Mouse (Mus musculus) heart, postnatal 0 days (tissue): ENCODE results near the gene Alkbh7. TPM values are rescaled to one million over a fixed set of nuclear protein-coding genes. Genes with fewer than 3 reads are reported as not detected.

ENCODE experiments used
- ATAC-seq: fragments of 200-750 bp; cut with Nextera tagmentation; 2 replicates; pipeline ENCODE4 v1.8.0; 2017; ENCODE audit warnings: low read depth, moderate number of reproducible peaks, moderate library complexity; ENCODE audit not compliant: insufficient read depth
- DNase-seq: peaks from one replicate; pipeline ENCODE4 v3.0.0-alpha.2; 2016; ENCODE audit warnings: low spot score
- H3K27ac ChIP-seq: fragments of 300-500 bp; sonication (generic); 2 replicates; pipeline ENCODE4 v1.5.1; 2014; ENCODE audit warnings: low read depth, mild to moderate bottlenecking
- H3K27me3 ChIP-seq: fragments of 300-500 bp; sonication (generic); 2 replicates; pipeline ENCODE4 v1.6.1; 2014; ENCODE audit warnings: low read length, mixed read lengths; ENCODE audit not compliant: control insufficient read depth, insufficient read depth
- H3K36me3 ChIP-seq: fragments of 300-500 bp; sonication (generic); replicated peaks from 2 replicates; pipeline ENCODE4 v1.6.1; 2014; ENCODE audit warnings: low read length, mixed read lengths; ENCODE audit not compliant: control insufficient read depth, insufficient read depth
- H3K4me1 ChIP-seq: fragments of 300-500 bp; sonication (generic); 2 replicates; pipeline ENCODE4 v1.6.1; 2014; ENCODE audit warnings: antibody characterized with exemption; ENCODE audit not compliant: control insufficient read depth, insufficient read depth
- H3K4me2 ChIP-seq: fragments of 300-500 bp; sonication (generic); 2 replicates; pipeline ENCODE4 v1.6.1; 2014; ENCODE audit warnings: low read depth, mild to moderate bottlenecking, low read length, moderate library complexity
- H3K4me3 ChIP-seq: fragments of 300-500 bp; sonication (generic); 2 replicates; pipeline ENCODE4 v1.5.1; 2014; ENCODE audit warnings: low read depth, low read length
- H3K9ac ChIP-seq: fragments of 300-500 bp; sonication (generic); replicated peaks from 2 replicates; pipeline ENCODE4 v1.6.1; 2014; ENCODE audit warnings: low read depth, low read length, mixed read lengths
- H3K9me3 ChIP-seq: fragments of 300-500 bp; sonication (generic); replicated peaks from 2 replicates; pipeline ENCODE4 v1.6.1; 2016; ENCODE audit warnings: low read length; ENCODE audit not compliant: control insufficient read depth
- CTCF ChIP-seq: IDR thresholded peaks from 2 replicates; pipeline ENCODE4 v1.5.1; 2016; ENCODE audit warnings: antibody characterized with exemption, control low read depth, low read depth
- EP300 ChIP-seq: IDR thresholded peaks from 2 replicates; pipeline ENCODE4 v1.6.1; 2016; ENCODE audit warnings: antibody characterized with exemption, low read depth
- WGBS: fragments of 180-500 bp; shearing (Covaris S2); extraction: QIAGEN DNeasy Blood & Tissue Kit; methylation state at CpG from one replicate; pipeline ENCODE4 v1.1.7; 2014; 5-methylcytosine and 5-hydroxymethylcytosine counted together
- polyA plus RNA-seq: library from polyadenylated mRNA; unstranded; fragments of >200 nt; fragmentation: Nextera tagmentation; extraction: Ambion mirVana; gene quantifications from 2 replicates; pipeline ENCODE4 v1.2.1, GENCODE M21; 2015
- total RNA-seq: library from RNA; depleted of rRNA; stranded (reverse); fragments of >200 nt; gene quantifications from 2 replicates; pipeline ENCODE4 v1.2.3, GENCODE M21; 2014; ENCODE audit warnings: low replicate concordance

The Alkbh7 gene
- total and polyA plus RNA-seq, 2 experiments from 2014 or later = 83.8 to 96.2 TPM

GRCm38 (mm10) chr17:57007137-57007905 is 10.2 kb downstream of the Alkbh7 start:
- no peak overlapping the region for H3K27ac ChIP-seq
- H3K27me3 ChIP-seq = no peaks in the 10 kb centered on the region
- TF ChIP-seq CTCF (peak; percentile 55), EP300 (no peak)
- H3K36me3 ChIP-seq = peaks cover 56% of the 10 kb centered on the region
- DNase-seq (no peak), ATAC-seq (0 out of 2 replicates have a peak, but pooled peaks have one; percentile 12)
- H3K4me2 ChIP-seq = no peak overlapping the region
- no peaks in the 10 kb centered on the region for H3K9me3 ChIP-seq
- H3K4me3 ChIP-seq = no peak overlapping the region
- no peak overlapping the region for H3K9ac ChIP-seq
- WGBS = 89% methylated on average over 13 of the region's 13 CpGs
- peaks cover 18% of the 10 kb centered on the region for H3K4me1 ChIP-seq

GRCm38 (mm10) chr17:57010911-57011235 is 13.7 kb downstream of the Alkbh7 start:
- peaks cover 19% of the 10 kb centered on the region for H3K4me1 ChIP-seq
- TF ChIP-seq EP300 (no peak), CTCF (no peak)
- peak; percentile 28 for ATAC-seq

GRCm38 (mm10) chr17:57011236-57012141 is 14.3 kb downstream of the Alkbh7 start, which contains the start of the genes Gtf2f1 and Gm17949:
Gene Gtf2f1, minus strand, starts transcription at chr17:57011288.
Gene Gm17949, plus strand, starts transcription at chr17:57011469.
- TF ChIP-seq EP300 = no peak
- peak; percentile 7; the same call in 1 of the 2 replicates for TF ChIP-seq CTCF
- under 1% methylated on average over 51 of the region's 51 CpGs for WGBS
- Histone ChIP-seq H3K9ac (peak within 1 kb of the TSS; percentile 78), H3K4me2 (peak within 1 kb of the TSS; percentile 99), H3K4me1 (peaks cover 19% of the 10 kb centered on the region), H3K36me3 (peaks cover 20% of the 10 kb centered on the region), H3K27ac (peak within 1 kb of the TSS; percentile 85), H3K4me3 (peak within 1 kb of the TSS; percentile 84), H3K9me3 (no peaks in the 10 kb centered on the region), H3K27me3 (no peaks in the 10 kb centered on the region)
- ATAC-seq (peak; percentile 94), DNase-seq (peak; percentile 97)

More at GRCm38 (mm10) chr17:57010911-57011235, 13.7 kb downstream of the Alkbh7 start:
- Histone ChIP-seq H3K9me3 (no peaks in the 10 kb centered on the region), H3K27ac (peak overlapping the region; percentile 72), H3K4me3 (peak overlapping the region; percentile 84), H3K9ac (peak overlapping the region; percentile 72), H3K36me3 (peaks cover 26% of the 10 kb centered on the region), H3K4me2 (peak overlapping the region; percentile 94), H3K27me3 (no peaks in the 10 kb centered on the region)
- DNase-seq = no peak
- under 1% methylated on average over 19 of the region's 19 CpGs for WGBS

- TF ChIP-seq CTCF (no peak), EP300 (no peak)
- H3K27ac ChIP-seq = peak overlapping the region; percentile 85; the same call in 1 of the 2 replicates
- no peaks in the 10 kb centered on the region for H3K9me3 ChIP-seq
- ATAC-seq = no peak
- no peaks in the 10 kb centered on the region for H3K27me3 ChIP-seq
- H3K4me3 ChIP-seq = peak overlapping the region; percentile 84; the same call in 1 of the 2 replicates
- DNase-seq = no peak
- peaks cover 12% of the 10 kb centered on the region for H3K36me3 ChIP-seq
- no peak overlapping the region for H3K9ac ChIP-seq
- 73% methylated on average over 13 of the region's 13 CpGs for WGBS
- H3K4me2 ChIP-seq = peak overlapping the region; percentile 99
- H3K4me1 ChIP-seq = peaks cover 19% of the 10 kb centered on the region
Measured at GRCm38 (mm10) chr17:57012245-57012795, 15.2 kb downstream of the Alkbh7 start.

GRCm38 (mm10) chr17:57019693-57020092 is 22.6 kb downstream of the Alkbh7 start:
- H3K4me1 ChIP-seq = no peaks in the 10 kb centered on the region
- TF ChIP-seq CTCF = no peak
- TF ChIP-seq EP300 = no peak
- peaks cover 36% of the 10 kb centered on the region for H3K36me3 ChIP-seq
- no peaks in the 10 kb centered on the region for H3K9me3 ChIP-seq
- ATAC-seq (no peak), DNase-seq (no peak)
- H3K27me3 ChIP-seq = no peaks in the 10 kb centered on the region
- 75% methylated on average over 2 of the region's 2 CpGs for WGBS
- H3K4me2 ChIP-seq = no peak overlapping the region
- H3K4me3 ChIP-seq = no peak overlapping the region
- no peak overlapping the region for H3K27ac ChIP-seq
- no peak overlapping the region for H3K9ac ChIP-seq
